Mouse (Mus musculus) cortical plate, adult 2 months (tissue): ENCODE results near the gene Nrsn2.

Source experiments
- CTCF ChIP-seq: fragments of 200-500 bp; IDR thresholded peaks from 2 replicates; pipeline ENCODE4 v1.5.1; 2011; ENCODE audit warnings: mild to moderate bottlenecking, control low read depth, low read length; ENCODE audit not compliant: insufficient read depth; ENCODE audit errors: extremely low read depth
- POLR2A ChIP-seq: fragments of 200-500 bp; IDR thresholded peaks from 2 replicates; pipeline ENCODE4 v1.6.1; 2011; ENCODE audit warnings: mild to moderate bottlenecking, low read length, control low read depth; ENCODE audit not compliant: insufficient read depth; ENCODE audit errors: extremely low read depth

DNA sequence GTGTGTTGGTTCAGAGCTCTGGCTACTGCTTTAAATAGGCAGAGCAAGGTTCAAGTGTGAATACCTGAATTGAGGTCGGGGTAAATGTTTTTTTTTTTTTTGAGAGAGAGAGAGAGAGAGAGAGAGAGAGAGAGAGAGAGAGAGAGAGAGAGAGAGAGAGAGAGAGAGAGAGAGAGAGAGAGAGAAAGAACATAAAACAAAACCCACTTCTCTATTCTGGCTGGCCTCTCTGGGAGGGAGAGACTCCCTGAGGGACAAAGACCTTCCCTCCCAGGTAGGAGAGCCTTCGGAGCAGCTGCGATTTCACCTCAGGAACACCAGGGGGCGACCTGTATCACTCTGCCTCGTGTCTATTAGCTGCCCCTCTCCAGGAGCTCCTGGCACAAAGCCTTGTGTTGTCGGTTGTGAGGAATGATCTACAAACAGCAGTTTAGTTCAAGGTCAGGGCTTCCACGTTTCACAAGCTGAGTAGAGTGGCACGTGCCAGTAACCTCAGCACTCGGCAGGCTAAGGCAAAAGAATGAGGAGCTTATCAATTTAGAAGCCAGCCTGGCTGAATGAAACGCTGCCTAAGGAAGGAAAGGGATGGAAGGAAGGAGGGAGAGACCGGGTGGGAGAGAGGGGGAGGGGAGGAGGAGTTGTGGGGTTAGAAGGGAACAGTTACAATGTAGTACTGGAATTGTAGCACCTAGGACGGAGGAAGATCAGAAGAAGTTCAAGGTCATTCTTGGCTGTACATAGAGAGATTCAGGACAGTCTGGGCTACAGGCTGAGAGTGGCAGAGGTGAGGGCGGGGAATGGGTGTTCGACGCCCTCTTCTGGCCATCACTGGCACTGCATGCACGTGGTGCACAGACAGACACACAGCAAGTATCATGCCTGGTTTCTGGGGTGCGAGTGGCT lies 12.9 kb downstream of the Nrsn2 start:
- peak; percentile 74 for TF ChIP-seq CTCF
- no peak for TF ChIP-seq POLR2A
